Mouse (Mus musculus): ENCODE measurements at regions not wholly inside any gene's neighbourhood (a gene's known extent, or its start where the extent isn't known, plus 50 kb on each side); places are given as distances from the start of the nearest gene placed in this dataset.

GRCm38 (mm10) chr3:40458490-40458889, 72.6 kb upstream of the Intu start:
- no peak for DNase-seq (ENCODE audit: low read depth, low spot score)

GRCm38 (mm10) chr3:40463446-40463845, 67.6 kb upstream of the Intu start:
- no peak for DNase-seq (ENCODE audit: low read depth, low spot score)

- no peak for DNase-seq (ENCODE audit: low read depth, low spot score)
Measured at GRCm38 (mm10) chr3:40470101-40470500, 61.0 kb upstream of the Intu start.

- no peak for DNase-seq (ENCODE audit: low read depth, low spot score)
Measured at GRCm38 (mm10) chr3:40472766-40473165, 58.3 kb upstream of the Intu start.

- no peak for DNase-seq (ENCODE audit: low read depth, low spot score)
Measured at GRCm38 (mm10) chr3:40480258-40480951, 50.7 kb upstream of the Intu start.
